Mouse (Mus musculus): ENCODE measurements around the gene Mboat2.

- TF ChIP-seq POLR2A (IDR thresholded peaks at IDR 0.05; ENCODE audit: insufficient read depth, low read depth, low read length) = no peak
- TF ChIP-seq CTCF (IDR thresholded peaks at IDR 0.05; ENCODE audit: insufficient read depth, low read depth, low read length) = no peak
Measured at GRCm38 (mm10) chr12:24936281-24936680, 105.6 kb downstream of the Mboat2 start.
